Mouse (Mus musculus): ENCODE measurements around the gene Cd36. TPM values are rescaled to one million over a fixed set of nuclear protein-coding genes. Genes with fewer than 3 reads are reported as not detected.

The Cd36 gene
- polyA plus RNA-seq, 1 experiment from 2014 or later, result 11.9 TPM

DNA sequence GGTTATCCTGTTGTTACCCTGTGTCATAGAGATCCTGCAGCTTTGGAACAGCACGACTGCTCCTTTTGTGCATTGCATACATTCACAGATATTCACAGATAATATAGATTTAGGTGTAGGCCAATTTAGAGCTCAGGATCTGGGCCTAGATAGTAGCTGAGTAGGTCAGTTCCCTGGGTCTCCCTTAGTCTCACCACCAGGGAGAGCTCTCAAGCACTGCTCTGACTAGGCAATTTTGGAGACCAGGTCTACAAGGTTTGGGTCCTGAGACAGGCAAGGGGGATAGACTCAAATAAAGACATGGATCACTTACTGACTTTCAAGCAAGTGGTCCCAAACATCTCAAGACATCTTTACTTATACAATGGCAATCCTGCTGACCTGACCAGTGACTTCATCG lies 38.0 kb downstream of the Cd36 start:
- no peak overlapping the region for H3K27ac ChIP-seq (ENCODE audit: low read depth, low read length)
- no peak overlapping the region for H3K4me2 ChIP-seq
- DNase-seq (ENCODE audit: low spot score) (no peak), ATAC-seq (replicated peaks; ENCODE audit: low FRiP score) (no peak)
- H3K4me3 ChIP-seq (ENCODE audit: low read depth, low read length), result no peak overlapping the region
- no peaks in the 10 kb centered on the region for H3K9me3 ChIP-seq (ENCODE audit: control insufficient read depth, low read length)
- H3K9ac ChIP-seq (ENCODE audit: low read depth, low read length), result no peak overlapping the region
- no peaks in the 10 kb centered on the region for H3K4me1 ChIP-seq (replicated peaks; ENCODE audit: control insufficient read depth, insufficient read depth, low read length)
- WGBS, result 78% methylated on average over 2 of the region's 2 CpGs
- no peaks in the 10 kb centered on the region for H3K36me3 ChIP-seq (ENCODE audit: control insufficient read depth, insufficient read depth, low read length)
- H3K27me3 ChIP-seq (replicated peaks; ENCODE audit: control insufficient read depth, insufficient read depth, low read length), result no peaks in the 10 kb centered on the region

- H3K27ac ChIP-seq (ENCODE audit: low read depth, low read length), result no peak overlapping the region
- no peaks in the 10 kb centered on the region for H3K4me1 ChIP-seq (replicated peaks; ENCODE audit: control insufficient read depth, insufficient read depth, low read length)
- no peak overlapping the region for H3K9ac ChIP-seq (ENCODE audit: low read depth, low read length)
- H3K4me2 ChIP-seq, result no peak overlapping the region
- no peaks in the 10 kb centered on the region for H3K36me3 ChIP-seq (ENCODE audit: control insufficient read depth, insufficient read depth, low read length)
- WGBS, result 69% methylated on average over 1 of the region's 1 CpGs
- no peaks in the 10 kb centered on the region for H3K9me3 ChIP-seq (ENCODE audit: control insufficient read depth, low read length)
- ATAC-seq (replicated peaks; ENCODE audit: low FRiP score), result no peak
- no peak overlapping the region for H3K4me3 ChIP-seq (ENCODE audit: low read depth, low read length)
- H3K27me3 ChIP-seq (replicated peaks; ENCODE audit: control insufficient read depth, insufficient read depth, low read length), result no peaks in the 10 kb centered on the region
- no peak for DNase-seq (ENCODE audit: low spot score)
Observed at GRCm38 (mm10) chr5:17849582-17849981, 39.0 kb downstream of the Cd36 start.

GRCm38 (mm10) chr5:17848733-17849132 lies 39.9 kb downstream of the Cd36 start:
- WGBS, result 82% methylated on average over 2 of the region's 2 CpGs
- no peak overlapping the region for H3K4me2 ChIP-seq

GRCm38 (mm10) chr5:17848267-17848666 lies 40.3 kb downstream of the Cd36 start:
- DNase-seq (ENCODE audit: low spot score) (no peak), ATAC-seq (replicated peaks; ENCODE audit: low FRiP score) (no peak)
- no peaks in the 10 kb centered on the region for H3K9me3 ChIP-seq (ENCODE audit: control insufficient read depth, low read length)
- H3K4me1 ChIP-seq (replicated peaks; ENCODE audit: control insufficient read depth, insufficient read depth, low read length), result no peaks in the 10 kb centered on the region
- H3K4me3 ChIP-seq (ENCODE audit: low read depth, low read length), result no peak overlapping the region
- H3K27ac ChIP-seq (ENCODE audit: low read depth, low read length), result no peak overlapping the region
- H3K27me3 ChIP-seq (replicated peaks; ENCODE audit: control insufficient read depth, insufficient read depth, low read length), result no peaks in the 10 kb centered on the region
- H3K4me2 ChIP-seq, result no peak overlapping the region
- H3K9ac ChIP-seq (ENCODE audit: low read depth, low read length), result no peak overlapping the region
- WGBS, result 75% methylated on average over 1 of the region's 1 CpGs
- H3K36me3 ChIP-seq (ENCODE audit: control insufficient read depth, insufficient read depth, low read length), result no peaks in the 10 kb centered on the region

More at GRCm38 (mm10) chr5:17848733-17849132, 39.9 kb downstream of the Cd36 start:
- ATAC-seq (replicated peaks; ENCODE audit: low FRiP score) (no peak), DNase-seq (ENCODE audit: low spot score) (no peak)
- no peaks in the 10 kb centered on the region for H3K27me3 ChIP-seq (replicated peaks; ENCODE audit: control insufficient read depth, insufficient read depth, low read length)
- no peak overlapping the region for H3K4me3 ChIP-seq (ENCODE audit: low read depth, low read length)
- H3K9me3 ChIP-seq (ENCODE audit: control insufficient read depth, low read length), result no peaks in the 10 kb centered on the region
- no peak overlapping the region for H3K9ac ChIP-seq (ENCODE audit: low read depth, low read length)
- no peak overlapping the region for H3K27ac ChIP-seq (ENCODE audit: low read depth, low read length)
- H3K36me3 ChIP-seq (ENCODE audit: control insufficient read depth, insufficient read depth, low read length), result no peaks in the 10 kb centered on the region
- H3K4me1 ChIP-seq (replicated peaks; ENCODE audit: control insufficient read depth, insufficient read depth, low read length), result no peaks in the 10 kb centered on the region

GRCm38 (mm10) chr5:17843921-17844320 lies 44.7 kb downstream of the Cd36 start:
- no peak for ATAC-seq (replicated peaks; ENCODE audit: low FRiP score)

GRCm38 (mm10) chr5:17843316-17843715 lies 45.3 kb downstream of the Cd36 start:
- no peak for ATAC-seq (replicated peaks; ENCODE audit: low FRiP score)
- no peaks in the 10 kb centered on the region for H3K36me3 ChIP-seq (ENCODE audit: control insufficient read depth, insufficient read depth, low read length)
- no peak overlapping the region for H3K4me3 ChIP-seq (ENCODE audit: low read depth, low read length)
- no peak overlapping the region for H3K27ac ChIP-seq (ENCODE audit: low read depth, low read length)
- H3K9me3 ChIP-seq (ENCODE audit: control insufficient read depth, low read length), result no peaks in the 10 kb centered on the region
- no peak overlapping the region for H3K4me2 ChIP-seq
- WGBS, result 71% methylated on average over 5 of the region's 5 CpGs
- no peak for DNase-seq (ENCODE audit: low spot score)
- H3K4me1 ChIP-seq (replicated peaks; ENCODE audit: control insufficient read depth, insufficient read depth, low read length), result no peaks in the 10 kb centered on the region
- H3K27me3 ChIP-seq (replicated peaks; ENCODE audit: control insufficient read depth, insufficient read depth, low read length), result no peaks in the 10 kb centered on the region
- H3K9ac ChIP-seq (ENCODE audit: low read depth, low read length), result no peak overlapping the region

More at GRCm38 (mm10) chr5:17843921-17844320, 44.7 kb downstream of the Cd36 start:
- no peaks in the 10 kb centered on the region for H3K4me1 ChIP-seq (replicated peaks; ENCODE audit: control insufficient read depth, insufficient read depth, low read length)
- no peak overlapping the region for H3K4me3 ChIP-seq (ENCODE audit: low read depth, low read length)
- 80% methylated on average over 3 of the region's 3 CpGs for WGBS
- H3K27me3 ChIP-seq (replicated peaks; ENCODE audit: control insufficient read depth, insufficient read depth, low read length), result no peaks in the 10 kb centered on the region
- H3K27ac ChIP-seq (ENCODE audit: low read depth, low read length), result no peak overlapping the region
- DNase-seq (ENCODE audit: low spot score), result no peak
- no peaks in the 10 kb centered on the region for H3K9me3 ChIP-seq (ENCODE audit: control insufficient read depth, low read length)
- no peak overlapping the region for H3K9ac ChIP-seq (ENCODE audit: low read depth, low read length)
- no peaks in the 10 kb centered on the region for H3K36me3 ChIP-seq (ENCODE audit: control insufficient read depth, insufficient read depth, low read length)
- H3K4me2 ChIP-seq, result no peak overlapping the region

- WGBS, result 82% methylated on average over 7 of the region's 7 CpGs
- DNase-seq (ENCODE audit: low spot score) (no peak), ATAC-seq (replicated peaks; ENCODE audit: low FRiP score) (no peak)
- Histone ChIP-seq H3K4me3 (ENCODE audit: low read depth, low read length) (no peak overlapping the region), H3K27me3 (replicated peaks; ENCODE audit: control insufficient read depth, insufficient read depth, low read length) (no peaks in the 10 kb centered on the region), H3K9ac (ENCODE audit: low read depth, low read length) (no peak overlapping the region), H3K9me3 (ENCODE audit: control insufficient read depth, low read length) (no peaks in the 10 kb centered on the region), H3K4me1 (replicated peaks; ENCODE audit: control insufficient read depth, insufficient read depth, low read length) (no peaks in the 10 kb centered on the region), H3K27ac (ENCODE audit: low read depth, low read length) (no peak overlapping the region), H3K4me2 (no peak overlapping the region), H3K36me3 (ENCODE audit: control insufficient read depth, insufficient read depth, low read length) (no peaks in the 10 kb centered on the region)
Observed at GRCm38 (mm10) chr5:17842111-17842729, 46.4 kb downstream of the Cd36 start.

DNA sequence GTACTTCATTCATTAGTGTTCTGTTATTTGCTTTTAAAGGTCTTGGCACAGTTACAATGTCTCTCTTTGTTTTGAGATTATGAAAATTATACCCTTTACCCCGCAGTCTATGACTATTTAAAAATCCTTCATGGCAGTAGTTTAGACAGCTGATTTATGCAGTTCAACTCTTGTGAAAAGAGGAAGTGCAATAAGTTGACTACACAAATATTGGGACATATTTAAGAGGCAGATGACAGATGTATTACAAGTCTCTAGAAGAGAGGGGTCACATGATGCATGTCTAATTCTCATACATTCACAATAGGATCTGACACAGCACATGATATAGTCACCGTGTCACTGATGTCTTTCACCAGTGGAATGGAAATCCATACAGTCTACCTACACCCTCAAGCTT lies 49.1 kb downstream of the Cd36 start:
- Histone ChIP-seq H3K4me1 (replicated peaks; ENCODE audit: control insufficient read depth, insufficient read depth, low read length) (no peaks in the 10 kb centered on the region), H3K36me3 (ENCODE audit: control insufficient read depth, insufficient read depth, low read length) (no peaks in the 10 kb centered on the region), H3K4me2 (no peak overlapping the region), H3K9ac (ENCODE audit: low read depth, low read length) (no peak overlapping the region), H3K4me3 (ENCODE audit: low read depth, low read length) (no peak overlapping the region), H3K27me3 (replicated peaks; ENCODE audit: control insufficient read depth, insufficient read depth, low read length) (no peaks in the 10 kb centered on the region), H3K27ac (ENCODE audit: low read depth, low read length) (no peak overlapping the region), H3K9me3 (ENCODE audit: control insufficient read depth, low read length) (no peaks in the 10 kb centered on the region)
- ATAC-seq (replicated peaks; ENCODE audit: low FRiP score), result no peak
- WGBS, result 70% methylated on average over 2 of the region's 2 CpGs
- no peak for DNase-seq (ENCODE audit: low spot score)

GRCm38 (mm10) chr5:17836408-17836807 lies 52.2 kb downstream of the Cd36 start:
- no peak for ATAC-seq (replicated peaks; ENCODE audit: low FRiP score)

More at GRCm38 (mm10) chr5:17836408-17836807, 52.2 kb downstream of the Cd36 start:
- no peak for DNase-seq (ENCODE audit: low spot score)
- Histone ChIP-seq H3K4me1 (replicated peaks; ENCODE audit: control insufficient read depth, insufficient read depth, low read length) (no peaks in the 10 kb centered on the region), H3K4me3 (ENCODE audit: low read depth, low read length) (no peak overlapping the region), H3K9me3 (ENCODE audit: control insufficient read depth, low read length) (no peaks in the 10 kb centered on the region), H3K27ac (ENCODE audit: low read depth, low read length) (no peak overlapping the region), H3K27me3 (replicated peaks; ENCODE audit: control insufficient read depth, insufficient read depth, low read length) (no peaks in the 10 kb centered on the region), H3K36me3 (ENCODE audit: control insufficient read depth, insufficient read depth, low read length) (no peaks in the 10 kb centered on the region), H3K4me2 (no peak overlapping the region), H3K9ac (ENCODE audit: low read depth, low read length) (no peak overlapping the region)
- 83% methylated on average over 4 of the region's 4 CpGs for WGBS
